Mouse (Mus musculus): Measurements from ENCODE around the gene Usp54. TPM values are rescaled to one million over a fixed set of nuclear protein-coding genes. Genes with fewer than 3 reads are reported as not detected.

Gene Usp54
- polyA plus RNA-seq (2015; fragmentation: Nextera tagmentation; extraction: Ambion mirVana): 0.89 and 1.0 TPM in 2 replicates

DNA sequence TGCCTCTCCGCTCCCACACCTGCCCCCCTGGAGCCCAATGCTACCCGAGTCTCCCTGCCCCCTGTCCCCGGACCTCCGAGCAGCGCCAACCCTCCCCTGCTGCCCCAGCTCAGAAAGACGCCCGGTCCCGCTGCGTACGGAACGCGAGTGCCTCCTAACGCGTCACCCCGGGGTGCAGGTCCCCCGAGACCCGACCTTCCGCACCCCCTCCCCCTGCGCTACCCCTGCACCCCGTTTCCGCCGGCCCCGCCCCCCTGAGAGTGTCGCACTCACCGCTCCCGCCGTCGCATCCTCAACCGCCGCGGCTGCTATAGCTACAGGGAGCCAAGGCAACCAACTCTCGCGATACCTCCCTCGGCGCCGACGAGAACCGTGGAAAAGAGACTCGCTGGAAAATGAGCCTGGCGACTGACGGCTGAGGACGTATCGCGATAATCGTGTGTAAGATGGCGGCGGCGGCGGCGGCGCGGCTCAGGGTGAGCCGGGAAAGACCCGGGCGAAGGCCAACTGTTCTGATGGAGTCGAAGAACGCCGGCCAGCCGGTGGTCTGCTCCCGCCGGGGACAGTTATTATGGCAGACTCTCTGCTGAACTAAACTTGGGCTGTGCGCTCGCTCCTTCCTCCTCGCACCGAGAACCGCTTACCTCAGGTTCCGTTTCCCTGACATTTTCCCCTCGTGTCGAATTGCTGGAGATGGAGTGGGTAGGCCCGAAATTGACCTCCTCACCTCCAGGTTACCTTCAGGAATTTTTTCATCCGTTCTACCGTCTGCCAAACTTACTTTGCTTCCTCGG lies at the start of gene Usp54:
Usp54 (minus strand) TSS at position 420 of the 794 bp plus-strand sequence.
- under 1% methylated on average over 73 of the region's 73 CpGs for WGBS (ENCODE audit: insufficient replicate concordance)
- peaks cover 14% of the 10 kb centered on the region for H3K4me1 ChIP-seq (ENCODE audit: control insufficient read depth, low read depth, low read length)
- H3K4me2 ChIP-seq (ENCODE audit: low read depth, low read length): peak within 1 kb of the TSS; percentile 94
- H3K4me3 ChIP-seq (ENCODE audit: low read depth, low read length): peak within 1 kb of the TSS; percentile 87
- no peaks in the 10 kb centered on the region for H3K9me3 ChIP-seq (replicated peaks; ENCODE audit: control insufficient read depth, low read length)
- peak within 1 kb of the TSS; percentile 89 for H3K27ac ChIP-seq (ENCODE audit: low read length)
- H3K27me3 ChIP-seq (ENCODE audit: control insufficient read depth, insufficient read depth, low read depth, low read length): no peaks in the 10 kb centered on the region
- peak within 1 kb of the TSS; percentile 94 for H3K9ac ChIP-seq (ENCODE audit: low read depth, low read length)
- no peaks in the 10 kb centered on the region for H3K36me3 ChIP-seq (ENCODE audit: control insufficient read depth, insufficient read depth)
- ATAC-seq (ENCODE audit: low read depth): peak; percentile 97

- Histone ChIP-seq H3K27me3 (ENCODE audit: control insufficient read depth, insufficient read depth, low read depth, low read length) (no peaks in the 10 kb centered on the region), H3K27ac (ENCODE audit: low read length) (no peak overlapping the region), H3K36me3 (ENCODE audit: control insufficient read depth, insufficient read depth) (peaks cover 79% of the 10 kb centered on the region), H3K9me3 (replicated peaks; ENCODE audit: control insufficient read depth, low read length) (no peaks in the 10 kb centered on the region), H3K4me1 (ENCODE audit: control insufficient read depth, low read depth, low read length) (no peaks in the 10 kb centered on the region; the same call in 1 of the 2 replicates), H3K4me3 (ENCODE audit: low read depth, low read length) (no peak overlapping the region), H3K4me2 (ENCODE audit: low read depth, low read length) (no peak overlapping the region), H3K9ac (ENCODE audit: low read depth, low read length) (no peak overlapping the region)
- WGBS (ENCODE audit: insufficient replicate concordance): 81% methylated on average over 2 of the region's 2 CpGs
- ATAC-seq (ENCODE audit: low read depth): no peak
Observed at GRCm38 (mm10) chr14:20689009-20689408, 48.1 kb upstream of the Usp54 start.

- Histone ChIP-seq H3K9ac (ENCODE audit: low read depth, low read length) (no peak overlapping the region), H3K36me3 (ENCODE audit: control insufficient read depth, insufficient read depth) (peaks cover 82% of the 10 kb centered on the region), H3K4me2 (ENCODE audit: low read depth, low read length) (no peak overlapping the region), H3K4me3 (ENCODE audit: low read depth, low read length) (no peak overlapping the region), H3K27me3 (ENCODE audit: control insufficient read depth, insufficient read depth, low read depth, low read length) (no peaks in the 10 kb centered on the region), H3K27ac (ENCODE audit: low read length) (no peak overlapping the region), H3K9me3 (replicated peaks; ENCODE audit: control insufficient read depth, low read length) (no peaks in the 10 kb centered on the region), H3K4me1 (ENCODE audit: control insufficient read depth, low read depth, low read length) (no peaks in the 10 kb centered on the region)
- 89% methylated on average over 3 of the region's 3 CpGs for WGBS (ENCODE audit: insufficient replicate concordance)
- ATAC-seq (ENCODE audit: low read depth): no peak
Observed at GRCm38 (mm10) chr14:20686576-20686975, 45.7 kb upstream of the Usp54 start.

- no peaks in the 10 kb centered on the region for H3K9me3 ChIP-seq (replicated peaks; ENCODE audit: control insufficient read depth, low read length)
- 54% methylated on average over 3 of the region's 3 CpGs for WGBS (ENCODE audit: insufficient replicate concordance)
- peak; percentile 52 for ATAC-seq (ENCODE audit: low read depth)
- H3K27ac ChIP-seq (ENCODE audit: low read length): no peak overlapping the region
- no peaks in the 10 kb centered on the region for H3K4me1 ChIP-seq (ENCODE audit: control insufficient read depth, low read depth, low read length)
- no peaks in the 10 kb centered on the region for H3K27me3 ChIP-seq (ENCODE audit: control insufficient read depth, insufficient read depth, low read depth, low read length)
- peaks cover 77% of the 10 kb centered on the region for H3K36me3 ChIP-seq (ENCODE audit: control insufficient read depth, insufficient read depth)
- H3K9ac ChIP-seq (ENCODE audit: low read depth, low read length): no peak overlapping the region
- H3K4me2 ChIP-seq (ENCODE audit: low read depth, low read length): no peak overlapping the region
- H3K4me3 ChIP-seq (ENCODE audit: low read depth, low read length): no peak overlapping the region
Observed at GRCm38 (mm10) chr14:20682498-20682897, 41.6 kb upstream of the Usp54 start.

GRCm38 (mm10) chr14:20681742-20682141 lies 40.9 kb upstream of the Usp54 start:
- no peak overlapping the region for H3K4me2 ChIP-seq (ENCODE audit: low read depth, low read length)
- ATAC-seq (ENCODE audit: low read depth): no peak
- WGBS (ENCODE audit: insufficient replicate concordance): 65% methylated on average over 2 of the region's 2 CpGs
- H3K36me3 ChIP-seq (ENCODE audit: control insufficient read depth, insufficient read depth): peaks cover 79% of the 10 kb centered on the region
- no peak overlapping the region for H3K9ac ChIP-seq (ENCODE audit: low read depth, low read length)
- no peaks in the 10 kb centered on the region for H3K9me3 ChIP-seq (replicated peaks; ENCODE audit: control insufficient read depth, low read length)
- H3K27ac ChIP-seq (ENCODE audit: low read length): no peak overlapping the region
- no peak overlapping the region for H3K4me3 ChIP-seq (ENCODE audit: low read depth, low read length)
- no peaks in the 10 kb centered on the region for H3K4me1 ChIP-seq (ENCODE audit: control insufficient read depth, low read depth, low read length)
- no peaks in the 10 kb centered on the region for H3K27me3 ChIP-seq (ENCODE audit: control insufficient read depth, insufficient read depth, low read depth, low read length)

GRCm38 (mm10) chr14:20677906-20678305 lies 37.0 kb upstream of the Usp54 start:
- Histone ChIP-seq H3K27me3 (ENCODE audit: control insufficient read depth, insufficient read depth, low read depth, low read length) (no peaks in the 10 kb centered on the region), H3K9me3 (replicated peaks; ENCODE audit: control insufficient read depth, low read length) (no peaks in the 10 kb centered on the region), H3K9ac (ENCODE audit: low read depth, low read length) (no peak overlapping the region), H3K36me3 (ENCODE audit: control insufficient read depth, insufficient read depth) (peaks cover 53% of the 10 kb centered on the region), H3K27ac (ENCODE audit: low read length) (peak overlapping the region; percentile 15; the same call in 1 of the 2 replicates), H3K4me1 (ENCODE audit: control insufficient read depth, low read depth, low read length) (peaks cover 11% of the 10 kb centered on the region), H3K4me3 (ENCODE audit: low read depth, low read length) (no peak overlapping the region), H3K4me2 (ENCODE audit: low read depth, low read length) (no peak overlapping the region)
- no peak for ATAC-seq (ENCODE audit: low read depth)
- 71% methylated on average over 4 of the region's 4 CpGs for WGBS (ENCODE audit: insufficient replicate concordance)

- WGBS (ENCODE audit: insufficient replicate concordance): under 1% methylated on average over 43 of the region's 43 CpGs
- ATAC-seq (ENCODE audit: low read depth): peak; percentile 97
Observed at GRCm38 (mm10) chr14:20674064-20674833, 33.4 kb upstream of the Usp54 start, which contains the start of gene Sec24c. Gene Sec24c (plus strand): TSS chr14:20674308.

DNA sequence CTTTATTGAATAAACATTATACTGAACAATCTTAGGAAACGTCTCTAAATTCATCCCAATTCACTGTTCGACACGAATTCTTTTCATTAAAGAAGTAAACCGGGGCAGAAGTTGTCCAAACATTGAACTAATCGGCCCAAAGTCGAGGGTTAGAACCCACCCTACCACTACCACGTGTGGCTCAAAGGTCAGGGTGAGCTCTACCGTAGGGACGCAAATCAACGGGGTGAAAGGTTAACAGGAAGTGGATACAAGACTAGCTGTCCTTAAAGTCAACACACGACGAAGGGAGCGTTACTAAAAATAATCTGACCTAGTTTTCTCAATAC lies 32.8 kb upstream of the Usp54 start:
- H3K9ac ChIP-seq (ENCODE audit: low read depth, low read length): peak overlapping the region; percentile 17
- peak overlapping the region; percentile 73 for H3K4me2 ChIP-seq (ENCODE audit: low read depth, low read length)
- peaks cover 11% of the 10 kb centered on the region for H3K4me1 ChIP-seq (ENCODE audit: control insufficient read depth, low read depth, low read length)
- peak overlapping the region; percentile 97 for H3K4me3 ChIP-seq (ENCODE audit: low read depth, low read length)
- WGBS (ENCODE audit: insufficient replicate concordance): 6% methylated on average over 13 of the region's 13 CpGs
- H3K27me3 ChIP-seq (ENCODE audit: control insufficient read depth, insufficient read depth, low read depth, low read length): peaks cover 6% of the 10 kb centered on the region
- peak overlapping the region; percentile 47 for H3K27ac ChIP-seq (ENCODE audit: low read length)
- peaks cover 19% of the 10 kb centered on the region for H3K36me3 ChIP-seq (ENCODE audit: control insufficient read depth, insufficient read depth)
- no peaks in the 10 kb centered on the region for H3K9me3 ChIP-seq (replicated peaks; ENCODE audit: control insufficient read depth, low read length)
- ATAC-seq (ENCODE audit: low read depth): peak; percentile 67

More at GRCm38 (mm10) chr14:20674064-20674833, 33.4 kb upstream of the Usp54 start, which contains the start of gene Sec24c:
- H3K4me3 ChIP-seq (ENCODE audit: low read depth, low read length): peak within 1 kb of the TSS; percentile 97
- no peaks in the 10 kb centered on the region for H3K9me3 ChIP-seq (replicated peaks; ENCODE audit: control insufficient read depth, low read length)
- H3K27me3 ChIP-seq (ENCODE audit: control insufficient read depth, insufficient read depth, low read depth, low read length): peaks cover 2% of the 10 kb centered on the region; the same call in 1 of the 2 replicates
- H3K4me2 ChIP-seq (ENCODE audit: low read depth, low read length): peak within 1 kb of the TSS; percentile 73
- H3K27ac ChIP-seq (ENCODE audit: low read length): peak within 1 kb of the TSS; percentile 94
- H3K9ac ChIP-seq (ENCODE audit: low read depth, low read length): peak within 1 kb of the TSS; percentile 91
- H3K36me3 ChIP-seq (ENCODE audit: control insufficient read depth, insufficient read depth): peaks cover 22% of the 10 kb centered on the region
- peaks cover 11% of the 10 kb centered on the region for H3K4me1 ChIP-seq (ENCODE audit: control insufficient read depth, low read depth, low read length)

All from liver, embryonic 16.5 days (tissue).